Mouse (Mus musculus) left cerebral cortex, adult 2 months (tissue): ENCODE data around the gene 4930469K13Rik. TPM values are rescaled to one million over a fixed set of nuclear protein-coding genes. Genes with fewer than 3 reads are reported as not detected.

Experiments used
- DNase-seq, 2 experiments: peaks; one replicate each; pipeline ENCODE4 v3.0.0; 2021 to 2022; ENCODE audit warnings: low spot score in 2 of 2, mixed read lengths in 1 of 2; ENCODE audit errors: extremely low spot score in 1 of 2
- H3K27ac ChIP-seq: fragments of 200-600 bp; 2 replicates; pipeline ENCODE4 v1.8.1; 2022
- H3K4me3 ChIP-seq: fragments of 200-600 bp; 2 replicates; pipeline ENCODE4 v1.8.1; 2022
- CTCF ChIP-seq: fragments of 200-600 bp; IDR thresholded peaks from 2 replicates; pipeline ENCODE4 v1.8.1; 2022; ENCODE audit warnings: antibody characterized with exemption, mild to moderate bottlenecking, moderate library complexity
- intact Hi-C: fragments of 180-260 bp; cut with DNase I; formaldehyde crosslinking; loops from one replicate; pipeline ENCODE4 v1.15.1; 2025
- total RNA-seq, 2 experiments: library from RNA; stranded (reverse); gene quantifications; 2 replicates each; pipeline ENCODE4 v1.2.3; 2021

4930469K13Rik gene
- total RNA-seq, 2 experiments from 2014 or later = not detected

DNA sequence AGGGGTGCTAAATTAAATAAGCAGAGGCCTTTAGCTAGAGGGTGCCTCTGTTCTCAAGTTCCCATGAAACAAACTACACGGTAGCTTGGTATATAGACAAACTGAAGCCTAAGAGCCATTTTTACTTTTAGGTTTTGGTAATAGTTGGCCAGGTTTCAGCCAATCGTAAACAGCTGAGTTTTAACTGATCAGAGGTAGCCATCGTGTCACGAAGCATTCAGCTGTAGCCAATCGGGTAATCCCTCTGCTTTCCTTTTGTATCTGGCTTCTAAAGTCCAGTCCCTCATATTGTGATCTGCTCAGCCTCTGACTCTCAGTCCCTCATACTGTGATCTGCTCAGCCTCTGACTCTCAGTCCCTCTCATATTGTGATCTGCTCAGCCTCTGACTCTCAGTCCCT, 68.7 kb downstream of the 4930469K13Rik start:
- TF ChIP-seq CTCF = no peak
- intact Hi-C loops = no loop called here
- no peak overlapping the region for H3K27ac ChIP-seq
- no peak overlapping the region for H3K4me3 ChIP-seq
- no peak for DNase-seq

DNA sequence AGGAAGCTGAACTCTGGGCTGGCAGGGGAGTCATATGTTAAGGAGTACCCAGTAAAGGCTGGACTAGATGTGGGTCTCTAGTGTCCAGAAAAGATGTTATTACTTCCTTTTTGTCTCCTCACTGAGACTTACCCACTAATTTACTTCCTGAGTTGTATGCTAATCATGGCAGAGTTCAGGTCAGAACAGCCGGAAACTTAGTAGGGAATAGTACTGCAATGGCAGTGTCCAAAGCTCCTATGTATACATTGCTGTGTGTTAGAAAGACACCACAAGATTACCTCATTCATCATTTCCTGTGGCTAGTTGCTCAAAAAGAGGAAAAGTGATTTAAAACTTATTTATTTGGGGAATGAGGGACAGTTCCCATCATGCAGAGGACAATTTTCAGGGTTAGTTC, 73.3 kb downstream of the 4930469K13Rik start:
- Histone ChIP-seq H3K27ac (no peak overlapping the region), H3K4me3 (no peak overlapping the region)
- no peak for DNase-seq
- no peak for TF ChIP-seq CTCF
- intact Hi-C loops = no loop called here

DNA sequence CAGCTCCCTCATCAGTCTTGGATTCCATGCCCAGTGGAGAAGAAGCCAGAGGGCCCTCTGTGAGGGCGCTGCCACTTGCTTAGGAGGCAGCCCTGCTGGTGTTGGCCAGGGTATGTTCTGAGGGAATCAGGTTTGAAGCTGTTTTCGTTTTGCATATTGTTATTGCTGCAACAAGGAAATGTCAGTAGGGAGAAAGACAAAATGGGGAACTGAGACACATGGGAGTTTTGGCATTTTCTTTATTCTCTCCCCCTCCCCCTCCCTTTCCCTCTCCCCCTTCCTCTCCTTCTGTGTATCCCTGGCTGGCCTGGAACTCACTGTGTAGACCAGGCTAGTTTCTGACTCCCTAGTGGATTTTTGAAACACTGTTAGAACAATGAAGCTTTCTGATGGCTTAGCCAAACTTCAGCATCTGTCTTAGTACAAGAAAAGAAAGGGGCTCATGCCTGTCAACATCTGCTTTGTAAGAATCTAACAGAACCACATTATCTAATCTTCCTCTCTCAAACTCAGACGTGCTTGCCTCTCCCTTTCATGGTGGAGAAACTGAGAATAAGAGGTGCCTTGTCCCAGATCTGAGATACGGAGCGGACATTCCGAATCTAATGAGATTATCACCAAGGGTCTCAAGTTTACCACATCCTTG, 86.2 kb downstream of the 4930469K13Rik start:
- intact Hi-C loops = no loop called here
- no peak overlapping the region for H3K27ac ChIP-seq
- no peak for DNase-seq

DNA sequence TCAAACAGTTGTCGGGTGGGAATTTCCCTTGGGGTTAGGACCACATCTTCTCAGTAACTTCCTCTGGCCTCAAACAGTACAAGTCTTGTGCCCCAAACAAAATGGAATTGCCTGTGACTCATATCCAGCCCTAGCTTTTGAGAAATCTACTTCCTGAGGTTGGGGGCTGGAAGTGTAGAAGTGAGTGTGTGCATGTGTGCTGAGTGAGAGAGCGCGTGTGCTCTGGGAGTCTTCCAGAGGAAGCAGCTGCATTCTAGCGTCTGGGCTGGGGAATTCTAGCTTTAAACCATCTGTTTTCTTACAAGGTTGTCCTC, 87.5 kb downstream of the 4930469K13Rik start:
- peak in 1 of 2 experiments; percentile 14 for DNase-seq
- H3K27ac ChIP-seq = no peak overlapping the region
- no peak for TF ChIP-seq CTCF
- no peak overlapping the region for H3K4me3 ChIP-seq
- intact Hi-C loops = no loop called here

More for the DNA sequence above, 86.2 kb downstream of the 4930469K13Rik start:
- TF ChIP-seq CTCF = no peak
- no peak overlapping the region for H3K4me3 ChIP-seq

DNA sequence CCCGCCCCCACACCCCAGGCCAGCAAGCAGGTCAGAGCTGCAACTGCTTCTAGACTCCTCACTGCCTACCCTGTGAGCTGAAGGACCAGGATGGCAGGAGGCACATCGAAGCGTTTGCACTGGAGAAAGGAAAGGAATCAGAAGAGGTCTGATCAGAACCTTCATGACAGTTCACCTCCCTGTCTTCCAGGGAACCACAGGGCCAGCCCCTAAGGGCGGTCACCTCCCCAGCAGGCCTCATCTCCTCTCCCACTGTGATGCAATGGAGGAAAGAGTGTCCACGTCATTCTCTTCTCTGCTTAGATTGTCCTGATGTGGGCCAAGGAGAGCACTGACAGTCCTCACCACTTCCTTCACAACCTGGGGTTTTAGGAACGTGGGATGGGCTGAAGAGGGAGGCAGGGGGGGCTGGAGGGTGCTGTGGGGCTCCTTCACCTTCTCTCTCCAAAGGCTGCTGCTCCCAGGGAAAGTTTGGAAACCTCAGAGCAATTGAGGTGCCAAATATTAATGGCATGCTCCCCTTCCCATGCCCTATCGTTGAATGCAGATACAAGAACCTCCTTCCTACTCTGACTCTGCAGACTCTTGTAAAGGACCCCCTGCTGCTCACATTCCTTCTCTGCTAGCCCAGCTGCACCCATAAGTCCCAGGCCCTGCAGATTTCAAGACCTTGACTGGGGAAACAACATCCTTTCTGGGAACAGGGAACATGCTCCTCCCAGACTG, 88.1 kb downstream of the 4930469K13Rik start:
- no peak overlapping the region for H3K27ac ChIP-seq
- intact Hi-C loops = no loop called here

DNA sequence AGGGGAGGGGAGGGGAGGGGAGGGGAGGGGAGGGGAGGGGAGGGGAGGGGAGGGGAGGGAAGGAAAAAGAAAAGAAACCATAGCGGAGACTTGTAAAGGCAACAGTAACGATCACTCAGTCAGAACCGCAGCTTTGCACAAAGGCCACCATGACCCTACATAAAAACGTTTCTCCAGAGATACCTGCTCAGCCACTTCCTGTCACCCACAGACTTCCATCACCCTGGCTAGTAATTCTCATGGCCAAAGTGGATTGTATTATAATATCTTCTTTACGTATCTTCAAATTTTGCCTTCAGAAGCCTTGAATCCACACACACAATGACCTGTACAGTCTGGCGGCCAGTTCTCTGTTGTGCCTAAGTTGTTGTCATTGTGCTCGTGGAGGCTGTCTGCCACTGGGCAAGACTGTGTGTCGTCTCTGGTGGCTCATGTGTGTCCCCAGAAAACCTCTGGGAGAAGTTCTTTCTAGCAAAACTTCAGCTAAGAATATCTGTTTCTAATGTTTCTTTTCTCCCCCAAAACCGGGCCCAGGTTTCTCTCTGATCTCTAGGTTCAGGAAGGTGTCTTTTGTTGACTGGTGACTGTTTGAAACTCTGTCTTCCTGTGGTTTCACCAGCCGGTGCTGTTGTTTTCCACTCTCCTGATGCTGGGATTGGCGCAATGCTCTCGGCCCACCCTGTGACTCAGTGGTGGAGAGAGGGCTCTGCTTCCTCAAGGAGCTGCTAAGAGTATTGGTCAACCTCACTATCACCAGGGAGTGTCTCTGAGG, 88.9 kb downstream of the 4930469K13Rik start:
- intact Hi-C loops = loop anchor here (5.0 to 10.0 kb wide), 2 partner anchors 82 to 805 kb away; no protein-coding TSS in a partner anchor
- Histone ChIP-seq H3K27ac (no peak overlapping the region), H3K4me3 (no peak overlapping the region)
- DNase-seq = no peak
- TF ChIP-seq CTCF = no peak

More for the DNA sequence above, 88.1 kb downstream of the 4930469K13Rik start:
- no peak for TF ChIP-seq CTCF
- DNase-seq = no peak
- no peak overlapping the region for H3K4me3 ChIP-seq

DNA sequence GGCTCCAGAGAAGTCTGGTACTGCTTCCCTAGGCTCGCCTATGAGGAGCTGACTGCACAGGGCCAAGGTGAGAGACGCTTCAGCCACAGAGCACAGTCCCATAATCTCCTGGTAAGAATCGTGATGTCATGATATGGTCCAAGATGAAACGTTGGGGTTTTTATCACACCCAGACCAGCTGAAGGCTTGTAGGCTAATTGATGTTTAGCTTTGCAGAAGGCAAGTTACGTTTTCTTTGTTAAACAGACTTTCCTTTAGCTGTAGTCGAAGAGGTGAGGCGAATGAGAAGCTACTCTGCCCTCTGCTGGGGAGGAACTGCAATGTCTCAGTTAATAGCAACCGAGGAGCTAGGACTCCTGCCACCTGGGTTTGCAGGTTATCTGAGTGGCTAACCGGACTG, 89.7 kb downstream of the 4930469K13Rik start:
- peak; percentile 61 to 64 for DNase-seq
- no peak overlapping the region for H3K4me3 ChIP-seq
- TF ChIP-seq CTCF = peak; percentile 77
- intact Hi-C loops = loop anchor here (1.0 to 10.0 kb wide), 3 partner anchors 81 to 806 kb away; no protein-coding TSS in a partner anchor
- no peak overlapping the region for H3K27ac ChIP-seq

DNA sequence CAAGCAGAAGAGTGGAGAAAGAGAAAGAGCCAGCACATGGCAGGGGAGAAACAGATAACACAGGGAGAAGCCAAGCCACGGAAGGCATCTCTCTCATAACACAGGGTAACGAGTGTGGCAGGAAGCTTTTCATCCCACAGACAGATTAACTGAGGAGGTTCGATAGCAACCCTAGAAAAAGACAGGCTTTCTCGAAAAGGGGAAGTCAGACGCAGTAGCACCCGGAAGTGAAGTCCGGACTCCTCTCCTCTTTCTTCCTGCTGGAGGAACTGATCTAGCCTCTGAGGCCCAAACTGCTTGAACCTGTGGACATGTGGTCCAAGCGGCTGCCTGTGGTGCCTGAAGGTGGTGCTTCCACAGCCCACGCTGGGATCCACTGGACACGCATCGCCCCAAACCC, 90.1 kb downstream of the 4930469K13Rik start:
- intact Hi-C loops = loop anchor here (1.0 to 10.0 kb wide), 3 partner anchors 81 to 807 kb away; no protein-coding TSS in a partner anchor
- DNase-seq = no peak
- no peak for TF ChIP-seq CTCF
- Histone ChIP-seq H3K4me3 (no peak overlapping the region), H3K27ac (no peak overlapping the region)

DNA sequence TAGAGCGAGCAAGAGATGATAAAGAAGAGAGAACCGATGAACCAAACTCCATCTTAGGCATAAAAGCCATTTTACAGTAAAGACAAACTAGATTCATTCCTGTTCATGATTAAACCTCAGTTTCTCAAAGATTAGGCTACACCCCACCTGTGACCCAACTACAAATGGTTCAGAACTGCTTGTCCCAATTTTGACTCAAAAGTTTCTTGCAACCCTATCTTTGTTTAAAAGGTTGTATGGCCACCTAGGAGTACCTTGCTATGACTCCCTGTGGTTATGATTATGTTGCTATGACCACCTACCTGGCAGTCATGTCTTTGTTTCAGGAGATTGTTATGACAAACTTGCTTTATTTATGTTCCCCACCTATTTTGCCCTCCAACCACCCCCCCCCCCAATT, 90.7 kb downstream of the 4930469K13Rik start:
- intact Hi-C loops = loop anchor here (1.0 to 10.0 kb wide), 3 partner anchors 80 to 807 kb away; no protein-coding TSS in a partner anchor
- Histone ChIP-seq H3K4me3 (no peak overlapping the region), H3K27ac (no peak overlapping the region)
- DNase-seq = no peak
- no peak for TF ChIP-seq CTCF

DNA sequence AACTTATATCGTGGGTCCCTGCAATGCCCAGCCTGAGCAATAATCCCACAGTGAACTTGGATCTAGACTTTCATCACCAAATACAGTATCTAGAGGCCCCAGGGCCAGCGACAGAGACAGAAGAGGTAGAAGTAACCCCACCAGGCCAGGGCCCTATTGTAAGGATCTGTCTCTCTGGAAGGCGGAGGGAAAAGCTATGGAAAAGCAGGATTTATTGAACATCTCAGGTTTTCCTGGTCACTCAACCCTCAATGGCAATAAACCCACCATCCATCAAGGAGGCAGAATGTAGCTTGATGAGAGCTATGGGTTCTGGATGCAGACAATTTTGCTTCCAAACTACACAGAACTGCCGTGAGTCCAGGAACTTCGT, 95.8 kb downstream of the 4930469K13Rik start:
- Histone ChIP-seq H3K4me3 (no peak overlapping the region), H3K27ac (no peak overlapping the region)
- intact Hi-C loops = loop anchor here (2.0 to 10.0 kb wide), 3 partner anchors 70 to 812 kb away; no protein-coding TSS in a partner anchor
- TF ChIP-seq CTCF = no peak
- no peak for DNase-seq

DNA sequence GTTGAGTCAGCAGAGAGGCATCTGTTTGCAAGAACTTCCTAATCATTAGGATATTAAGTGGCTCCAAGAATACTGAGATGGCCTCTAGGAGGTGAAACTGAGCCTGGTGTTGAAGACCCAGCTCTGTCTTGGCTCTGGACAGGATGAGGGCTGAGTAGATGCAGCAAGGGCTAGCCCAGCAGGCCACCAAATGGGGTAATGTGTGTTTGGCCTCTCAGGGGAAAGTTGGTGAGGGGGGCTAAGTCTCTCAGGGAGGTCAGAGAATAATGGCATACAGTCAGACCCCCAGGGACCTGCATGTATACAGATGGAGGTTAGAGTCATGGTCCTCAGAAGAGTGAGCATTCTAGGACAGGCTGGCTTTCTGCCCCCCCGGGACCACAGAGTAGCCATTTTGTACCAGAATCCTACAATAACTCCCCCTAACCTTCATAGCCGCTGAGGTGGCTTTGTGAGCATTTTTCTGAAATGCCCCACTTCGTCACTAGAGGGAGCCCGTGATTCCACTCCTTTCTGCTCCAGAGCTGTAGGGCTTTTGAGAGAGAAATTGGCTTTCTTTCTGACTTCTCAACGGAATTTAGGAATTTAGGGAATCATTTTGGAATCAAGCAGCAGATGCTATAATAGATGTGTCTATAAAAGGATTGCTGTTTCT, 96.3 kb downstream of the 4930469K13Rik start:
- intact Hi-C loops = loop anchor here (2.0 to 10.0 kb wide), 3 partner anchors 71 to 813 kb away; no protein-coding TSS in a partner anchor
- Histone ChIP-seq H3K27ac (no peak overlapping the region), H3K4me3 (no peak overlapping the region)
- peak; percentile 32 to 67 for DNase-seq
- peak; percentile 85 for TF ChIP-seq CTCF
